Mouse (Mus musculus) liver, embryonic 14.5 days (tissue): Measurements from ENCODE around the gene Arpin.

Experiments
- CTCF ChIP-seq: IDR thresholded peaks from 2 replicates; pipeline ENCODE4 v1.5.1; 2016; ENCODE audit warnings: antibody characterized with exemption, low read depth, control low read depth
- EP300 ChIP-seq: IDR thresholded peaks from 2 replicates; pipeline ENCODE4 v1.6.1; 2016; ENCODE audit warnings: antibody characterized with exemption, low read depth

DNA sequence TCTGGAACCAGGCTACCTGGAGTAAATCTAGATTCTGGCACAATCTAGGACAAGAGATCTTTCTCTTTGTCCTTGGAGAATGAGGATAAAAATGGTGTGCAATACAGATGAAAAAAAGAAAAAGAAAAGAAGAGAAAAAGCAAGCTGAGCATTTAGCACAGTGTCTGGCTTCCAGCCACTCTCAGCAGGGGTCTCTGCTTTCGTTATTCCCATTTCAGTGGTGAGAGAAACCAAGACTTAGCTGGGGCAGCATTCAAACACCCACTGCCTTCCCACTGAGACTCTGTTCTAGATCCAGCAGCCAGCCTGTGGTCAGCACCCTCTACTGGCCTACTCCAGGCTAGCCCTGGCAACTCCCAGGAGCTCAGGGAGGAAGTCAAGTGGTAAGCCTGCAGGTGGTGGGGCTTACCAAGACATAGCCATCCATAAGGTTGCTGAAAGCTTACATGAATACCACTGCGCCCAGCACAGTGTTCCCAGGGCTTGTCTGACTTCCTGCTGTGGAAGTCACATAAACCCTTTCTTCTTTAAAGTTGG is 6.6 kb downstream of the Arpin start:
- no peak for TF ChIP-seq EP300
- peak; percentile 14; the same call in 1 of the 2 replicates for TF ChIP-seq CTCF
